Mouse (Mus musculus): Measurements from ENCODE around the gene Fam131a. TPM values are rescaled to one million over a fixed set of nuclear protein-coding genes. Genes with fewer than 3 reads are reported as not detected.

Gene Fam131a
- polyA plus RNA-seq, 1 experiment from 2014 or later = 5.0 TPM

- H3K4me1 ChIP-seq (replicated peaks; ENCODE audit: control insufficient read depth, insufficient read depth, low read length) = no peaks in the 10 kb centered on the region
- no peaks in the 10 kb centered on the region for H3K27me3 ChIP-seq (replicated peaks; ENCODE audit: control insufficient read depth, insufficient read depth, low read length)
- H3K27ac ChIP-seq (ENCODE audit: low read depth, low read length) = no peak overlapping the region
- no peak for TF ChIP-seq CTCF (IDR thresholded peaks at IDR 0.05; ENCODE audit: low read depth)
- no peak overlapping the region for H3K9ac ChIP-seq (ENCODE audit: low read depth, low read length)
- peaks cover 10% of the 10 kb centered on the region for H3K36me3 ChIP-seq (ENCODE audit: control insufficient read depth, insufficient read depth)
- H3K4me2 ChIP-seq (replicated peaks; ENCODE audit: low read depth) = no peak overlapping the region
- no peak overlapping the region for H3K4me3 ChIP-seq (ENCODE audit: low read depth, low read length)
- no peak for ATAC-seq
- 82% methylated on average over 4 of the region's 4 CpGs for WGBS
- no peaks in the 10 kb centered on the region for H3K9me3 ChIP-seq (ENCODE audit: control insufficient read depth)
Measured at GRCm38 (mm10) chr16:20725750-20726149, 32.7 kb downstream of the Fam131a start.

- H3K9ac ChIP-seq (ENCODE audit: low read depth, low read length) = no peak overlapping the region
- TF ChIP-seq CTCF (IDR thresholded peaks at IDR 0.05; ENCODE audit: low read depth) = no peak
- H3K4me1 ChIP-seq (replicated peaks; ENCODE audit: control insufficient read depth, insufficient read depth, low read length) = no peaks in the 10 kb centered on the region
- H3K27ac ChIP-seq (ENCODE audit: low read depth, low read length) = no peak overlapping the region
- no peaks in the 10 kb centered on the region for H3K9me3 ChIP-seq (ENCODE audit: control insufficient read depth)
- H3K4me3 ChIP-seq (ENCODE audit: low read depth, low read length) = no peak overlapping the region
- ATAC-seq = no peak
- H3K27me3 ChIP-seq (replicated peaks; ENCODE audit: control insufficient read depth, insufficient read depth, low read length) = no peaks in the 10 kb centered on the region
- H3K36me3 ChIP-seq (ENCODE audit: control insufficient read depth, insufficient read depth) = peaks cover 10% of the 10 kb centered on the region
- 67% methylated on average over 1 of the region's 1 CpGs for WGBS
- no peak overlapping the region for H3K4me2 ChIP-seq (replicated peaks; ENCODE audit: low read depth)
Measured at GRCm38 (mm10) chr16:20726384-20726783, 33.3 kb downstream of the Fam131a start.

- ATAC-seq = peak; percentile 56
- 28% methylated on average over 5 of the region's 5 CpGs for WGBS
- H3K4me3 ChIP-seq (ENCODE audit: low read depth, low read length) = no peak overlapping the region
- no peak for TF ChIP-seq CTCF (IDR thresholded peaks at IDR 0.05; ENCODE audit: low read depth)
- H3K4me1 ChIP-seq (replicated peaks; ENCODE audit: control insufficient read depth, insufficient read depth, low read length) = peaks cover 7% of the 10 kb centered on the region; the same call in 1 of the 2 replicates
- peaks cover 25% of the 10 kb centered on the region for H3K27me3 ChIP-seq (replicated peaks; ENCODE audit: control insufficient read depth, insufficient read depth, low read length)
- H3K9me3 ChIP-seq (ENCODE audit: control insufficient read depth) = no peaks in the 10 kb centered on the region
- no peak overlapping the region for H3K27ac ChIP-seq (ENCODE audit: low read depth, low read length)
- peaks cover 6% of the 10 kb centered on the region; the same call in 1 of the 2 replicates for H3K36me3 ChIP-seq (ENCODE audit: control insufficient read depth, insufficient read depth)
- no peak overlapping the region for H3K9ac ChIP-seq (ENCODE audit: low read depth, low read length)
- peak overlapping the region; percentile 35 for H3K4me2 ChIP-seq (replicated peaks; ENCODE audit: low read depth)
Measured at GRCm38 (mm10) chr16:20730293-20730711, 37.3 kb downstream of the Fam131a start.

GRCm38 (mm10) chr16:20731688-20732087 lies 38.6 kb downstream of the Fam131a start:
- Histone ChIP-seq H3K27me3 (replicated peaks; ENCODE audit: control insufficient read depth, insufficient read depth, low read length) (peaks cover 29% of the 10 kb centered on the region), H3K36me3 (ENCODE audit: control insufficient read depth, insufficient read depth) (peaks cover 6% of the 10 kb centered on the region; the same call in 1 of the 2 replicates), H3K4me1 (replicated peaks; ENCODE audit: control insufficient read depth, insufficient read depth, low read length) (peaks cover 7% of the 10 kb centered on the region; the same call in 1 of the 2 replicates), H3K4me2 (replicated peaks; ENCODE audit: low read depth) (no peak overlapping the region), H3K9ac (ENCODE audit: low read depth, low read length) (no peak overlapping the region), H3K27ac (ENCODE audit: low read depth, low read length) (no peak overlapping the region), H3K4me3 (ENCODE audit: low read depth, low read length) (no peak overlapping the region), H3K9me3 (ENCODE audit: control insufficient read depth) (no peaks in the 10 kb centered on the region)
- WGBS = 77% methylated on average over 5 of the region's 5 CpGs
- no peak for ATAC-seq
- no peak for TF ChIP-seq CTCF (IDR thresholded peaks at IDR 0.05; ENCODE audit: low read depth)

- Histone ChIP-seq H3K4me1 (replicated peaks; ENCODE audit: control insufficient read depth, insufficient read depth, low read length) (peaks cover 7% of the 10 kb centered on the region; the same call in 1 of the 2 replicates), H3K36me3 (ENCODE audit: control insufficient read depth, insufficient read depth) (peaks cover 6% of the 10 kb centered on the region; the same call in 1 of the 2 replicates), H3K27me3 (replicated peaks; ENCODE audit: control insufficient read depth, insufficient read depth, low read length) (peaks cover 29% of the 10 kb centered on the region), H3K9me3 (ENCODE audit: control insufficient read depth) (no peaks in the 10 kb centered on the region), H3K9ac (ENCODE audit: low read depth, low read length) (peak overlapping the region; percentile 58), H3K27ac (ENCODE audit: low read depth, low read length) (peak overlapping the region; percentile 54), H3K4me3 (ENCODE audit: low read depth, low read length) (peak overlapping the region; percentile 61), H3K4me2 (replicated peaks; ENCODE audit: low read depth) (peak overlapping the region; percentile 98)
- 10% methylated on average over 16 of the region's 30 CpGs for WGBS
- 0 out of 2 replicates have a peak, but pooled peaks have one; percentile 20 for TF ChIP-seq CTCF (IDR thresholded peaks at IDR 0.05; ENCODE audit: low read depth)
- ATAC-seq = no peak
Measured at GRCm38 (mm10) chr16:20732251-20732924, 39.3 kb downstream of the Fam131a start.

- ATAC-seq = peak; percentile 37; the same call in 1 of the 2 replicates
- H3K4me2 ChIP-seq (replicated peaks; ENCODE audit: low read depth) = peak within 1 kb of the TSS; percentile 98
- peak within 1 kb of the TSS; percentile 61 for H3K4me3 ChIP-seq (ENCODE audit: low read depth, low read length)
- no peak for TF ChIP-seq CTCF (IDR thresholded peaks at IDR 0.05; ENCODE audit: low read depth)
- under 1% methylated on average over 57 of the region's 70 CpGs for WGBS
- H3K27me3 ChIP-seq (replicated peaks; ENCODE audit: control insufficient read depth, insufficient read depth, low read length) = peaks cover 29% of the 10 kb centered on the region
- H3K9ac ChIP-seq (ENCODE audit: low read depth, low read length) = peak within 1 kb of the TSS; percentile 58
- peaks cover 5% of the 10 kb centered on the region; the same call in 1 of the 2 replicates for H3K36me3 ChIP-seq (ENCODE audit: control insufficient read depth, insufficient read depth)
- H3K9me3 ChIP-seq (ENCODE audit: control insufficient read depth) = no peaks in the 10 kb centered on the region
- H3K4me1 ChIP-seq (replicated peaks; ENCODE audit: control insufficient read depth, insufficient read depth, low read length) = peaks cover 7% of the 10 kb centered on the region; the same call in 1 of the 2 replicates
- peak within 1 kb of the TSS; percentile 54 for H3K27ac ChIP-seq (ENCODE audit: low read depth, low read length)
Measured at GRCm38 (mm10) chr16:20732925-20733730, 40.1 kb downstream of the Fam131a start, which contains the start of gene Chrd. Chrd (plus strand) TSS chr16:20733127.
